Mouse (Mus musculus) heart, embryonic 14.5 days (tissue): ENCODE data around the gene Cyb5r4. TPM values are rescaled to one million over a fixed set of nuclear protein-coding genes. Genes with fewer than 3 reads are reported as not detected.
A peak's percentile ranks its signal among the peaks of the same experiment; 100 is the strongest.

Source experiments
- ATAC-seq: fragments of 200-750 bp; cut with Nextera tagmentation; 2 replicates; pipeline ENCODE4 v1.8.0; 2017; ENCODE audit warnings: low read depth, moderate TSS enrichment; ENCODE audit not compliant: insufficient number of reproducible peaks, insufficient read depth, low FRiP score
- H3K27ac ChIP-seq, 2 experiments: fragments of 200-500 bp in 1 of 2; fragments of 300-500 bp in 1 of 2; sonication (generic) in 1 of 2; replicated peaks in 1 of 2; 2 replicates each; pipeline ENCODE4 v1.5.1; 2012 to 2014; ENCODE audit warnings: low read depth in 2 of 2, low read length in 2 of 2, control low read depth in 1 of 2, mild to moderate bottlenecking in 1 of 2, mixed read lengths in 1 of 2; ENCODE audit not compliant: control insufficient read depth in 1 of 2, insufficient read depth in 1 of 2
- H3K27me3 ChIP-seq: fragments of 300-500 bp; sonication (generic); 2 replicates; pipeline ENCODE4 v1.6.1; 2014; ENCODE audit warnings: mild to moderate bottlenecking, low read length, control low read depth; ENCODE audit not compliant: control insufficient read depth, insufficient read depth
- H3K36me3 ChIP-seq: fragments of 300-500 bp; sonication (generic); 2 replicates; pipeline ENCODE4 v1.6.1; 2014; ENCODE audit warnings: mild to moderate bottlenecking, control low read depth, low read length, mixed read lengths; ENCODE audit not compliant: control insufficient read depth, insufficient read depth
- H3K4me1 ChIP-seq, 2 experiments: fragments of 200-500 bp in 1 of 2; fragments of 300-500 bp in 1 of 2; sonication (generic) in 1 of 2; 2 replicates each; pipeline ENCODE4 v1.6.1; 2012 to 2014; ENCODE audit warnings: low read length in 2 of 2, control low read depth in 1 of 2, mixed read lengths in 1 of 2; ENCODE audit not compliant: control insufficient read depth in 2 of 2, insufficient read depth in 2 of 2
- H3K4me2 ChIP-seq: fragments of 300-500 bp; sonication (generic); 2 replicates; pipeline ENCODE4 v1.6.1; 2014; ENCODE audit warnings: mild to moderate bottlenecking, low read length
- H3K4me3 ChIP-seq, 2 experiments: fragments of 200-500 bp in 1 of 2; fragments of 300-500 bp in 1 of 2; sonication (generic) in 1 of 2; 2 replicates each; pipeline ENCODE4 v1.5.1; 2012 to 2014; ENCODE audit warnings: low read length in 2 of 2, mild to moderate bottlenecking in 2 of 2, control low read depth in 1 of 2, low read depth in 1 of 2, moderate library complexity in 1 of 2; ENCODE audit not compliant: control insufficient read depth in 1 of 2, insufficient read depth in 1 of 2
- H3K9ac ChIP-seq: fragments of 300-500 bp; sonication (generic); 2 replicates; pipeline ENCODE4 v1.6.1; 2014; ENCODE audit warnings: mild to moderate bottlenecking, low read length
- H3K9me3 ChIP-seq: fragments of 300-500 bp; sonication (generic); 2 replicates; pipeline ENCODE4 v1.6.1; 2016; ENCODE audit warnings: low read length, control low read depth; ENCODE audit not compliant: control insufficient read depth
- WGBS: fragments of 180-500 bp; shearing (Covaris S2); extraction: QIAGEN DNeasy Blood & Tissue Kit; methylation state at CpG from one replicate; pipeline ENCODE4 v1.1.7; 2014; 5-methylcytosine and 5-hydroxymethylcytosine counted together
- polyA plus RNA-seq: library from polyadenylated mRNA; unstranded; fragments of >200 nt; fragmentation: Nextera tagmentation; extraction: Ambion mirVana; gene quantifications from 2 replicates; pipeline ENCODE4 v1.2.1, GENCODE M21; 2014

The Cyb5r4 gene
- polyA plus RNA-seq, 1 experiment from 2014 or later, result 44.4 TPM

GRCm38 (mm10) chr9:86999956-87000582, 21.7 kb upstream of the Cyb5r4 start:
- Histone ChIP-seq H3K9ac (no peak overlapping the region), H3K36me3 (no peaks in the 10 kb centered on the region), H3K9me3 (peaks cover 4% of the 10 kb centered on the region; the same call in 1 of the 2 replicates), H3K27ac (no peak overlapping the region), H3K4me1 (peaks cover 3 to 4% of the 10 kb centered on the region in 2 experiments; a peak in 3 of 4 replicates), H3K4me3 (no peak overlapping the region), H3K27me3 (no peaks in the 10 kb centered on the region), H3K4me2 (no peak overlapping the region)
- no peak for ATAC-seq
- WGBS, result 40% methylated on average over 2 of the region's 2 CpGs

GRCm38 (mm10) chr9:87004701-87005434, 16.9 kb upstream of the Cyb5r4 start:
- Histone ChIP-seq H3K36me3 (no peaks in the 10 kb centered on the region), H3K4me1 (peaks cover 9 to 15% of the 10 kb centered on the region in 2 experiments; a peak in 3 of 4 replicates), H3K27ac (peak overlapping the region; percentile 34 to 81; a peak in 3 of 4 replicates), H3K9ac (no peak overlapping the region), H3K27me3 (no peaks in the 10 kb centered on the region), H3K4me3 (no peak overlapping the region), H3K9me3 (no peaks in the 10 kb centered on the region), H3K4me2 (no peak overlapping the region)
- WGBS, result 49% methylated on average over 6 of the region's 6 CpGs
- peak; percentile 67 for ATAC-seq

- Histone ChIP-seq H3K9me3 (no peaks in the 10 kb centered on the region), H3K4me1 (peaks cover 9 to 15% of the 10 kb centered on the region in 2 experiments; a peak in 3 of 4 replicates), H3K4me3 (no peak overlapping the region), H3K36me3 (no peaks in the 10 kb centered on the region), H3K27me3 (no peaks in the 10 kb centered on the region), H3K9ac (no peak overlapping the region), H3K4me2 (peak overlapping the region; percentile 37), H3K27ac (peak overlapping the region; percentile 81 to 87)
- 5% methylated on average over 5 of the region's 5 CpGs for WGBS
- peak; percentile 88 for ATAC-seq
Measured at GRCm38 (mm10) chr9:87005435-87005779, 16.4 kb upstream of the Cyb5r4 start.

- Histone ChIP-seq H3K4me1 (peaks cover 9 to 15% of the 10 kb centered on the region in 2 experiments; a peak in 3 of 4 replicates), H3K9me3 (no peaks in the 10 kb centered on the region), H3K36me3 (no peaks in the 10 kb centered on the region), H3K9ac (no peak overlapping the region), H3K27me3 (no peaks in the 10 kb centered on the region), H3K4me2 (no peak overlapping the region), H3K4me3 (no peak overlapping the region), H3K27ac (no peak overlapping the region)
- WGBS, result 62% methylated on average over 6 of the region's 6 CpGs
- ATAC-seq, result no peak
Measured at GRCm38 (mm10) chr9:87008507-87008906, 13.3 kb upstream of the Cyb5r4 start.

- no peak overlapping the region for H3K4me3 ChIP-seq
- WGBS, result 97% methylated on average over 1 of the region's 1 CpGs
Measured at GRCm38 (mm10) chr9:87008919-87009318, 12.9 kb upstream of the Cyb5r4 start.

GRCm38 (mm10) chr9:87015288-87015937, 6.4 kb upstream of the Cyb5r4 start, which contains the start of gene Ripply2:
Gene Ripply2 (plus strand): TSS chr9:87015537.
- H3K9ac ChIP-seq, result peak within 1 kb of the TSS; percentile 71
- ATAC-seq, result no peak
- H3K4me2 ChIP-seq, result peak within 1 kb of the TSS; percentile 91
- under 1% methylated on average over 71 of the region's 71 CpGs for WGBS
- H3K36me3 ChIP-seq, result no peaks in the 10 kb centered on the region
- no peak within 1 kb of the TSS for H3K27ac ChIP-seq
- H3K9me3 ChIP-seq, result no peaks in the 10 kb centered on the region
- H3K4me3 ChIP-seq, result peak within 1 kb of the TSS; percentile 55
- H3K4me1 ChIP-seq, result no peaks in the 10 kb centered on the region; a peak in 1 of 4 replicates
- peaks cover 39% of the 10 kb centered on the region for H3K27me3 ChIP-seq

More at GRCm38 (mm10) chr9:87008919-87009318, 12.9 kb upstream of the Cyb5r4 start:
- H3K27ac ChIP-seq, result no peak overlapping the region
- H3K4me2 ChIP-seq, result no peak overlapping the region
- no peaks in the 10 kb centered on the region for H3K36me3 ChIP-seq
- no peak overlapping the region for H3K9ac ChIP-seq
- peaks cover 9 to 15% of the 10 kb centered on the region in 2 experiments; a peak in 3 of 4 replicates for H3K4me1 ChIP-seq
- H3K27me3 ChIP-seq, result peaks cover 1% of the 10 kb centered on the region; the same call in 1 of the 2 replicates
- no peak for ATAC-seq
- no peaks in the 10 kb centered on the region for H3K9me3 ChIP-seq

- WGBS, result 8% methylated on average over 10 of the region's 10 CpGs
- ATAC-seq, result no peak
- Histone ChIP-seq H3K9me3 (no peaks in the 10 kb centered on the region), H3K4me3 (peak overlapping the region; percentile 55), H3K9ac (peak overlapping the region; percentile 71), H3K4me2 (peak overlapping the region; percentile 91), H3K27ac (no peak overlapping the region), H3K36me3 (no peaks in the 10 kb centered on the region), H3K4me1 (no peaks in the 10 kb centered on the region; a peak in 1 of 4 replicates), H3K27me3 (peaks cover 39% of the 10 kb centered on the region)
Measured at GRCm38 (mm10) chr9:87015938-87016294, 5.9 kb upstream of the Cyb5r4 start.
